Mouse (Mus musculus): Measurements from ENCODE around the gene Nr6a1.

Gene Nr6a1

DNA sequence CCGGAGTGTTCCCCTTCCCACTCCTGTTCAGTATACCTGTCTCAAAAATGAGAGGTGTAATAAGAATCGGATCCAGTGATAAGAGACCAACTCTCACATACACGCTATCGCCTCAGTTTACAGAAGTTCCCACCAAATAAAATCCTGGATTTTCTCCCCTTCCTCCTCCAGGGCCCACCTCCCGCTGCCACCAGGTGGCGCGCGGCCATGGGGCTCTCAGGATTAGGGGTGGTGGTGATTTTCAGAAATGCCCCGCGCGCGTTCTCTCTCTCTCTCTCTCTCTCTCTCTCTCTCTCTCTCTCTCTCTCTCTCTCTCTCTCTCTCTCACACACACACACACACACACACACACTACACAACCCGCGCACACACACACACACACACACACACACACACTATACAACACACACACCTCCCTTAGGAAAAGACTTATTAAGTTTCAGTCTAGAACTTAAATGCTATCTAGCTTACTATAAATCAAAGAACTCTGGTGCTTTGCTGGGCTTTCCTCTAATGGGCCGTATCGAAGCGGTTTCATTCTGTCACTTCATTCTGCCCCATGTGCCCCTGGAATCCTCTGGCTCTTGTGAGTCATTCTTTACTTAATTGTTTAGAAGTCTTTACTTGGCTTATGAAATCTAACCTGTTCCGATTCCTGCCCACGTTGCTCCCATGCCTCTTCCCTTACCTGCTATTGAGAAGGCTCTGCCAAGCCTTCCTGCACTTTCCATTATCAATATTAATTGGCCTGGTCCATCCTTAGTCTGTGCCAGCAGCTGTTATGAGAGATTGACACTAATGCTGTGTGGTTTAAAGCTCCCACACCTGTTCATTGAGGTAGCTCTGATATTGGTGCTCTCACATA lies at the start of gene Nr6a1:
Gene Nr6a1 (minus strand): TSS at position 574 of the 865 bp plus-strand sequence.
- peak; percentile 51 for DNase-seq

GRCm38 (mm10) chr2:38975941-38976805 lies 48.7 kb upstream of the Nr6a1 start:
- DNase-seq: no peak

DNA sequence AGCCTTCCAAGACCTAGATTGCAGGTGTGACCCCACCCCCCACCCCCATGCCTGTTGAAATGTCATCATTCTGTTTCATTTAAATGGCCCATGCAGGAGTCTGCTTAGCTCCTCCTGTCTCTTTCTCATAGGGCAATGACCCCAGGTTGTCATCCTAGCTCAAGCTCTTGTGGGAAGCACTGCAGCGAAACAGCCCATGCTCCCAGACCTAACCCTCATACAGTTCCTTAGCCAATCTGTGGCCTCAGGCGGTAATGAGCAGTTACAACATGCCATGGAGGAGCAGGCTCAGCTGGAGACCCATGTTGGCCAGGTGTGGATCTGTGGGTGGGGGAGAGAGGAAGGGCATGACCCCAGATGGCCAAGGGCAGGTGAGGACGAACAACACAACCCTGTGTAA lies 47.7 kb upstream of the Nr6a1 start:
- DNase-seq: no peak

DNA sequence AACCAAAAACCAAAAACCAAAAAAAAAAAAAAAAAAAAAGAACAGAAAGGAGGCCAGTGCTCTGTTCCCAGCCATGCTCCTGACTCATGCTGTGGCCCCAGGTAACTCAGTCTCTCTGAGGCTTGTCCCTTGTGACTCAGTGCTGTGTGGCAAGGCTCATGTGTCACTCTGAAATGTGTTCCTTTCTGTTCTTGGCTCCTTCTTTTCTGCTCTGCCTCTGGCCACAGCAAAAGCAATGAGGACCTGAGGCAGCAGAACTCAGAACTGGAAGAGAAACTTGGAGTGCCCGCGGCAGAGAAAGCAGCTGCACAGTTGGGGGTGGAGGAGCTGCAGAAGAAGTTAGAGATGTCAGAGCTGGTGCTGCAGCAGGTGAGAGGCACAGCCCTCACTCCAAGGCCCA lies 46.7 kb upstream of the Nr6a1 start:
- DNase-seq: no peak

GRCm38 (mm10) chr2:38973701-38974100 lies 46.2 kb upstream of the Nr6a1 start:
- DNase-seq: no peak

DNA sequence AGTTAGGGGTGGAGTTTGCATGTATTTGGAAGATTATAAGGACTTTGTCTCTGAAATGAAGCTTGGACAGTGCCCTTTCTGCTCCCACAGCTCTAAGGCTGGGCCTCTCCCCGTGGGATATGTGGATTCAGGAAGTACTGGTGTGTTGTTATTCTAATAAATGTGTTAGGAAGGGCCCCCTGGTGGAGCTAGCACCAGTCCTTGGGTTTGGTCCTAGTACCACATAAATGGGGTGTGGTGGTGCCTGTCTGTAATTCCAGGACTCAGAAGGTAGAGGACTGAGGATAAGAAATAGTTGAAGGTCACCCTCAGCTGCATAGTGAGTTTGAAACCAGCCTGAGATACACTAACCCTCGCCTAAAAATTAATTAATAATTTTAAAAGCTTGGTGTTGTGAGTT lies 45.7 kb upstream of the Nr6a1 start:
- DNase-seq: no peak

DNA sequence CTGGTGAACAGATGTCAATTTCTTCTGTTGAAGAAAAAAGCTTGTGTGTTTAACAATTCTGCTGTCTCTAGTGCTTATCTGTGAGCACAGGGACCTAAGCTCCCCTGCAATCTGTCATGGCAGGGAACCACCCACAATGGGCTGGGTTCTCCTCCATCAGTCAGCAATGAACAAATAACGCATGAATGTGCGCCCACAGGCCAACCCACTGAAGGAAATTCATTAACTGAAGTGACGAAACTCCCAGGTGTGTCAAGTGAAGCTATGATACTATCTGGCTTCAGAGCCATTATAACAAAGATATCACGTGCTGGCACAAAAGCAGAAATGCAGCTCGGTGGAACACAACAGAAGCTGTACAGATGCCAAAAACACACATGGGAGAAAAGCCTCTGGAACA lies 42.6 kb upstream of the Nr6a1 start:
- DNase-seq: no peak

- no peak for DNase-seq
Measured at GRCm38 (mm10) chr2:38969650-38970049, 42.2 kb upstream of the Nr6a1 start.

DNA sequence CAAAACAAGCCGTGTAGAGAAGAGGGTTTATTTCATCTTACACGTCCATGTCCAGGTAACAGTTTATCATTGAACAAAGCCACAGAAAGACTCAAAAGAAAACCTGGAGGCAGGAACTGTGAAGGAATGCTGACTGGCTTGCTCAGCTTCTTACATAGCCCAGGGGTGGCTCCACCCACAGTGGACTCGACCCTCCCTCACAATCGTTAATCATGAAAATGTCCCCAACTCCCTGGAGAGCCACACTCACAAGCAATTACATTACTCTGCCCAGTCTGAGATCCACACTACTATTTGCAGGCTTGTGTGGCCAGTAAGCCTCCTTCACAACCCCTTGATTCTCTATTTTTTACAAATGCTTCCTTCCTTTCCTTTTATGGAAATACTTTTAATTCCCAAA lies 36.7 kb upstream of the Nr6a1 start:
- DNase-seq: no peak

DNA sequence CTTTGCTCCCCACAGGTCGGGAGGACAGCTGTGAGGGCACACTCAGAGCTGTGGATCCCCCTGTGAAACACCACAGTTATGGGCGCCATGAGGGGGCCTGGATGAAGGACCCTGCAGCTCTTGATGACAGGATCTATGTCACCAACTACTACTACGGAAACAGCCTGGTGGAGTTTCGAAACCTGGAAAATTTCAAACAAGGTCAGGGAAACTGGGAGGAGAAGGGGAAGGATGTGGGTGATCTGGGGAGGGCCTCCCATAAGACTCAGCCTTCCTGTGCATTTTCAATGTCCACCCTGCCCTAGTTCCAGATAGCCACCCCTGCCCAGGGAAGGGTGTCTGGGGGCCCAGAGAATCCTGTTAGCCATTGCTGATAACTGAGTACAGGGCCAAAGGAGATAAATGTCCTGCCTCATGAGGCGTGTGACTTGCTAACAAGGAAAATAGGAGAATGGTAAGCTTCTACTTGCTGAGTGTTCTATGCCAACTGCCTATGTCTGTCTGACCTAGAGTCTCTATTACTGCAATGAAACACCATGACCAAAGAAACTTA lies 30.3 kb upstream of the Nr6a1 start:
- no peak for DNase-seq

DNA sequence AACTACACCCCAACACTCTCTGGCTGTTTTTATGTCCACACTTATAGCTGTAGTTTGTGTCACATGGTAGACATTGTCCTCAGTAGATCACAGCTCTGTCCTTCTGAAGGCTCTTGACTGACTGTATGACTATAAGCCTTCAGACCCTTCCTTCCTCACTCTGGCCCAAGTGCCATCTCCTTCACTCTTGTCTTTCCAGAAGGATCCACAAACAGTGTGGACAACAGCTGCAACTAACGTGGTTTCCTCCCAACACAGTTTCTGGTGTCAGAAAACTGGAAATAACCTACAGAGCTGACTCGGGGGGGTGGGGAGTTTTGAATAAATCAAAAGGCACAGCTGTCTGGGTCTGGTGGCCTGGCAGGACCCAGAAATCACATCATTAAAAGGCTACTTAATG lies 28.6 kb upstream of the Nr6a1 start:
- DNase-seq: no peak

DNA sequence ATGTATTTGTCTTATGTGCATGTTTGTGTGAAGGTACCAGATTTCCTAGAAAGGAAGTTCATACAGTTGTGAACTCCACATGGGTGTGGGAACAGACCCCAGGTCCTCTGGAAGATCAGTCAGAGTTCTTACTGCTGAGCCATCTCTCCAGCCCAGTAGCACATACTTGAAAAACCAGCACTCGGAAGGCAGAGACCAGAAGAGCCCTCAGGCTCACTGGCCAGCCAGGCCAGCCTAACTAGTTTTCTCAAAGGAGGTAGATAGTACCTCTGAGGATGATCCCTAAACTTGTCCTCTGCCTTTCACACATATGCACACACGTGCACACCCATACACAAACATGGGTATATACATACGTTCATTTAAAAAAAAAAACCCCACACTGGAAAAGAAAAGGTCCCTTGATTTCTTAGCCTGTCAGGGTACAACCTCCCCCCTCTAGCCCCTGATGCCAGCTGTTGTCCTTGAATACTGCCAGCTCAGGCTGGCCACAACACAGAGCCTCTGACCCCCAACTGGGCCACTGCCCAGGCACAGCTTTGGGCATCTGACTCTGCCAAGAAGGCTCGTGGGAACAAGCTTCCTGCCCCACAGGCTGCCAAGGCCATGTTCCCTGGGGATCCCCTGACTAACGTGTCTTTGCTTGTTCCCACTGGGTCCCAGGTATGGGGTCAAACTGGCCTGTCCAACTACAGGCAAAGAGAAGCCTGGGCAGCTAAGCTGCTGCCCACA lies 25.8 kb upstream of the Nr6a1 start:
- peak; percentile 16 for DNase-seq

- peak; percentile 70 for DNase-seq
Measured at GRCm38 (mm10) chr2:38950281-38950719, 22.8 kb upstream of the Nr6a1 start.

DNA sequence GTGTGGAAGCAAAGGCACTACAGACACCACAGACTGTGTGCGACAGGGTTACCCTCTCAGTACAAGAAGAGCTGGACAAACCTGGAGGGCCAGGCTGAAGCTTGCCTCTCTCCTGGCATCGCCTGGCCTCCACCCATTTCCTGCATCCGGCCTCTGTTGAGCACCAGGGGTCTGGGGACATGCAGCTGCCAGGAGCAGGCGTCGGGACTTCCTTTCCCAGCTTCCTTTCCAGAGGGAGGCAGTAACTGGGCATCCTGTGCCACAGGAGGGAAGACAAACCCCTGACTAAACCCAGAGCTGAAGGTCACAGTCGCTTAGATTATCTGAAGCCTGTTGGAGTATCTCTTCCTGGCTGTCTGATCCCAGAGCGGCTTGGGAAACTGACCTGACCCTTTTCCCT lies 20.1 kb upstream of the Nr6a1 start:
- no peak for DNase-seq

DNA sequence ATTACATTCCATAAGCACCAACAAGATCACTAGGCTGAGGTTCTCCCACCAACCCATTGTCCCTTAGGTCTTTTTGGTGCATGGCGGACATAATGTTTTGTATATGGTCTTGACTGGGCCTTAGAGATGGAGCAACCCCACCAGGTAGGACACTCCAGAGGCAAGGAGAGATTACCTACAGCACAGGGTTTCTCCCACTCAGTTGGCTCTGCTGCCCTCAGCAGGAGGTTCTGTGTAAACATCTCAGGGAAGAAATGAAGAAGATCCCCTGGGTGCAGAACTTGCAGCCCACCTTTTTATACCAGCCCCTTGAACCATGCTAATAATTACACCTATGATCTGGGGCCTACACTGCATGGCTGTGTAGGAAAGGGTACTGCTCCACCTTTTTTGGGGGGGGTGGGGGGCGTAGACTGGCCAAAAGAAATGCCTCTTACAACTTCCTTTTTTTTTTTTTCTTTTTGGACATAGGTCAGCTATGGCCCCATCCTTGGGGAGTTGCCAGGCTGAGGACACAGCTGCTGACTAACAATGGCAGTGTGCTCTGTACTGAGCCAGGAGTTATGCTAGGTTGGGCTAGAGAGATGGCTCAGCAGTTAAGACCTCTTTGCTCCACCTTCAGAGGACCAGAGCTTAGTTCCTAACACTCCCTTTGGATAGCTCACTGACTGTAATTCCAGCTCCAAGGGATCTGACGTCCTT lies 17.1 kb upstream of the Nr6a1 start:
- DNase-seq: no peak

DNA sequence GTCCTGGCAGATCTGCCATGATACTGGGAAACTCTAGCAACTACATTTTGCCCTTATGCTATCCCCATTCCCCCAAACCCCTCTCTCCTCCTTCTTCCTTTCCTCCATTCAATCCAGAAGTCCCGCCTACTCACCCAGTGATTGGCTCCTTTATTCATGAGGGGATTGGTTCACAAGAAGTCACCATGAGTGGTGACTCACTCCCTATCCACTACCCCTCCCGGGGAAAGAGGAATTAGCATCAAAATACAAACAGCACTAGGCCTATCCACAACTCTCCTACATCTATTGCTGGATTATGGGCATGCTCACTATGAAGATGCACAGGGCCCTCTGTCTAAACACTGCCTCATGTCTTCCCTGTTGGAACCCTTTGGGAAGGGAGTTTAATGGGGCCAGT lies 16.5 kb upstream of the Nr6a1 start:
- DNase-seq: no peak

DNA sequence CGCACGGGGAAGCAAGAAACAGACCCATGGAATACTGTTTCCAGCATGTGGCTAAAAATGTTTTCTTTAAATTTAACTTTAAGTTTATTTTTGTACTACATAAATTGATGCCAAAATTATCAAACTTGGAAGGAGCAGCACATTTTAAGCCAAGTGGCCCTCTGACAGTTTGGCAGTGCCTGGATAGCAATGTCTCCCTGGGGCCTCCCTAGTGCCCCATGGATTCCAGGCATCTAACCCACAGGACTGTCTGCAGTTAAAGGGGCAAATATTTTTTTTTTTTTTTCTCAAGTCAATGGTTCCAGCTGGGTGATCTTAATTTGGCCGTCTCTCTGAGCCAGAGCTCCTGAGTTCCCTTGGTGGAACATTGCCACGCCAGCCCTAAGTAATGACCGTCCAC lies 15.7 kb upstream of the Nr6a1 start:
- DNase-seq: no peak

GRCm38 (mm10) chr2:38941898-38942297 lies 14.4 kb upstream of the Nr6a1 start:
- DNase-seq: no peak

DNA sequence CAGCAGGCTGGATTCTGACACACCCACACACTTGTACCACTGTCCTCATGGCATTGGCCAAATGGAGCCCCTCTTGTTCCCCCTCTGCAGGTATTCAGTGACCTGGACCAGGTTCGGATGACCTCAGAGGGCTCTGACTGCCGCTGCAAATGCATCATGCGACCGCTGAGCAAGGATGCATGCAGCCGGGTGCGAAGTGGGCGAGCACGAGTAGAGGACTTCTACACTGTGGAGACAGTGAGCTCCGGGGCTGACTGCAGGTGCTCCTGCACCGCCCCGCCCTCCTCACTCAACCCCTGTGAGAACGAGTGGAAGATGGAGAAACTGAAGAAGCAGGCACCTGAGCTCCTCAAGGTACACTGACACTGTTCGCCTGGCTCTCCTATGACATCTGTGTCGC lies 13.9 kb upstream of the Nr6a1 start:
- DNase-seq: no peak

DNA sequence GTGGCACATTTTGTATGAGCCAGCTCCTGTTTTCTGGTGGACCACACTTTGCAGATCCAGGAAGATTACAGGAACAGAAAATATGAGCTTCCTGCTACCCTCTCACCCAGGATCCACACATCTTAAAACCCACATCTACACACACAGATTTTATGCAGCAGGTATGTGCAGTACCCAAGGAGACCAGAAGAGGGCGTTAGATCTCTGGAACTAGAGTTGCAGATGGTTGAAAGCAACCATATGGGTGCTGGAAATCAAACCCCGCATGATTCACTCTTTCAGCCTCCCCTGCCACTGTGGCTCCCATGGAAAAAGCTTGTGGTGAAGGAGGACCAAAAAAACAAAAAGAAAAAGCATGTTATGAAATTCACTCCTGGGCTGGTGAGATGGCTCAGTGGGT lies 11.6 kb upstream of the Nr6a1 start:
- DNase-seq: no peak

GRCm38 (mm10) chr2:38938007-38938406 lies 10.5 kb upstream of the Nr6a1 start:
- DNase-seq: no peak

- no peak for DNase-seq
Measured at GRCm38 (mm10) chr2:38937396-38937795, 9.9 kb upstream of the Nr6a1 start.

Measured in cerebellum, adult 11 months (tissue).